Mouse (Mus musculus) MEL (cell line): ENCODE results near the gene Olfr623. TPM values are rescaled to one million over a fixed set of nuclear protein-coding genes. Genes with fewer than 3 reads are reported as not detected.

ENCODE experiments used
- DNase-seq: peaks from one replicate; pipeline ENCODE4 v3.0.0; 2011; ENCODE audit warnings: low read depth, low spot score
- H3K27ac ChIP-seq: 2 replicates; pipeline ENCODE4 v1.5.1; 2012; ENCODE audit warnings: low read depth, mild to moderate bottlenecking, control low read depth, low read length, moderate library complexity; ENCODE audit not compliant: control insufficient read depth
- H3K27me3 ChIP-seq, 2 experiments: fragments of 150-350 bp in 1 of 2; sonication (generic) in 1 of 2; 2 replicates each; pipeline ENCODE4 v1.6.1; 2012; ENCODE audit warnings: low read length in 2 of 2, mild to moderate bottlenecking in 2 of 2, improper control_type of control experiment in 1 of 2, moderate library complexity in 1 of 2; ENCODE audit not compliant: insufficient read depth in 2 of 2, control insufficient read depth in 1 of 2
- H3K36me3 ChIP-seq, 2 experiments: 2 replicates each; pipeline ENCODE4 v1.6.1; 2012 to 2014; ENCODE audit warnings: low read length in 2 of 2, improper control_type of control experiment in 1 of 2, inconsistent platforms in 1 of 2, mild to moderate bottlenecking in 1 of 2; ENCODE audit not compliant: insufficient read depth in 2 of 2, control insufficient read depth in 1 of 2
- H3K4me1 ChIP-seq, 2 experiments: fragments of 150-350 bp in 1 of 2; sonication (generic) in 1 of 2; 2 replicates each; pipeline ENCODE4 v1.6.1; 2012; ENCODE audit warnings: low read length in 2 of 2, improper control_type of control experiment in 1 of 2, mild to moderate bottlenecking in 1 of 2; ENCODE audit not compliant: insufficient read depth in 2 of 2, control insufficient read depth in 1 of 2
- H3K4me3 ChIP-seq, 2 experiments: fragments of 150-350 bp in 1 of 2; sonication (generic) in 1 of 2; 2 replicates each; pipeline ENCODE4 v1.5.1; 2012; ENCODE audit warnings: low read depth in 2 of 2, low read length in 2 of 2, mild to moderate bottlenecking in 2 of 2, moderate library complexity in 2 of 2, control low read depth in 1 of 2, improper control_type of control experiment in 1 of 2; ENCODE audit not compliant: control insufficient read depth in 1 of 2, insufficient read depth in 1 of 2
- H3K79me2 ChIP-seq: 2 replicates; pipeline ENCODE4 v1.6.1; 2012; ENCODE audit warnings: mild to moderate bottlenecking, low read length, moderate library complexity; ENCODE audit not compliant: control insufficient read depth, poor library complexity, insufficient read depth
- H3K9ac ChIP-seq: 2 replicates; pipeline ENCODE4 v1.6.1; 2012; ENCODE audit warnings: low read depth, mild to moderate bottlenecking, control low read depth, low read length, moderate library complexity; ENCODE audit not compliant: control insufficient read depth, poor library complexity, severe bottlenecking
- H3K9me3 ChIP-seq: fragments of 150-350 bp; sonication (generic); replicated peaks from 2 replicates; pipeline ENCODE4 v1.6.1; 2012; ENCODE audit warnings: mild to moderate bottlenecking, low read length, improper control_type of control experiment, moderate library complexity; ENCODE audit not compliant: insufficient read depth
- BHLHE40 ChIP-seq: IDR thresholded peaks from 2 replicates; pipeline ENCODE4 v1.6.1; 2012; ENCODE audit warnings: low read depth, mild to moderate bottlenecking, inconsistent platforms, low read length, improper control_type of control experiment, borderline replicate concordance
- CHD2 ChIP-seq: IDR thresholded peaks from 2 replicates; pipeline ENCODE4 v1.6.1; 2011; ENCODE audit warnings: low read length, improper control_type of control experiment
- ETS1 ChIP-seq: IDR thresholded peaks from 2 replicates; pipeline ENCODE4 v1.6.1; 2012; ENCODE audit warnings: low read depth, mild to moderate bottlenecking, inconsistent platforms, low read length, improper control_type of control experiment, moderate library complexity
- GABPA ChIP-seq: IDR thresholded peaks from 2 replicates; pipeline ENCODE4 v1.6.1; 2012; ENCODE audit warnings: low read depth, mild to moderate bottlenecking, inconsistent platforms, low read length, improper control_type of control experiment, moderate library complexity
- GATA1 ChIP-seq: IDR thresholded peaks from 2 replicates; pipeline ENCODE4 v1.6.1; 2011; ENCODE audit warnings: low read depth, low read length, improper control_type of control experiment
- JUND ChIP-seq: IDR thresholded peaks from 2 replicates; pipeline ENCODE4 v1.6.1; 2011; ENCODE audit warnings: low read depth, mild to moderate bottlenecking, improper control_type of control experiment, low read length
- KAT2A ChIP-seq: conservative IDR thresholded peaks from 2 replicates; pipeline ENCODE4 v1.6.1; 2012; ENCODE audit warnings: low read depth, low read length, improper control_type of control experiment, inconsistent platforms
- MAFK ChIP-seq: IDR thresholded peaks from 2 replicates; pipeline ENCODE4 v1.6.1; 2011; ENCODE audit warnings: low read depth, mild to moderate bottlenecking, low read length, improper control_type of control experiment, borderline replicate concordance
- MXI1 ChIP-seq: IDR thresholded peaks from 2 replicates; pipeline ENCODE4 v1.6.1; 2011; ENCODE audit warnings: mild to moderate bottlenecking, low read depth, low read length, improper control_type of control experiment
- MYC ChIP-seq: IDR thresholded peaks from 2 replicates; pipeline ENCODE4 v1.6.1; 2011; ENCODE audit warnings: low read depth, mild to moderate bottlenecking, low read length, improper control_type of control experiment, moderate library complexity
- NELFE ChIP-seq: IDR thresholded peaks from 2 replicates; pipeline ENCODE4 v1.6.1; 2011; ENCODE audit warnings: low read depth, low read length, improper control_type of control experiment
- NRF1 ChIP-seq: IDR thresholded peaks from 2 replicates; pipeline ENCODE4 v1.6.1; 2014; ENCODE audit warnings: low read depth, mild to moderate bottlenecking, inconsistent platforms, low read length, improper control_type of control experiment, moderate library complexity; ENCODE audit not compliant: poor library complexity, insufficient read depth, severe bottlenecking
- RAD21 ChIP-seq: IDR thresholded peaks from 2 replicates; pipeline ENCODE4 v1.6.1; 2011; ENCODE audit warnings: mild to moderate bottlenecking, low read depth, low read length, improper control_type of control experiment
- RCOR1 ChIP-seq: IDR thresholded peaks from 2 replicates; pipeline ENCODE4 v1.6.1; 2012; ENCODE audit warnings: low read depth, mild to moderate bottlenecking, inconsistent platforms, low read length, improper control_type of control experiment
- SIN3A ChIP-seq: IDR thresholded peaks from 2 replicates; pipeline ENCODE4 v1.6.1; 2012; ENCODE audit warnings: low read length, improper control_type of control experiment, inconsistent platforms
- SMC3 ChIP-seq: IDR thresholded peaks from 2 replicates; pipeline ENCODE4 v1.6.1; 2011; ENCODE audit warnings: low read depth, low read length, improper control_type of control experiment
- TBP ChIP-seq: IDR thresholded peaks from 2 replicates; pipeline ENCODE4 v1.8.0; 2011; ENCODE audit warnings: low read depth, low read length, improper control_type of control experiment
- TCF12 ChIP-seq: IDR thresholded peaks from 2 replicates; pipeline ENCODE4 v1.6.1; 2014; ENCODE audit warnings: low read depth, mild to moderate bottlenecking, inconsistent platforms, low read length, improper control_type of control experiment, moderate library complexity
- USF1 ChIP-seq: IDR thresholded peaks from 2 replicates; pipeline ENCODE4 v1.6.1; 2014; ENCODE audit warnings: low read depth, mild to moderate bottlenecking, inconsistent platforms, low read length, improper control_type of control experiment, moderate library complexity
- ZMIZ1 ChIP-seq: IDR thresholded peaks from 2 replicates; pipeline ENCODE4 v1.6.1; 2012; ENCODE audit warnings: low read depth, mild to moderate bottlenecking, inconsistent platforms, low read length, improper control_type of control experiment, moderate library complexity
- polyA plus RNA-seq, 2 experiments: library from polyadenylated mRNA; stranded (reverse) in 1 of 2; unstranded in 1 of 2; fragments of >175 nt in 1 of 2; fragments of >200 nt in 1 of 2; gene quantifications; 2 replicates each; pipeline versions ENCODE4 v1.2.1 to v1.2.4; 2012; ENCODE audit warnings: low replicate concordance in 2 of 2, low read depth in 1 of 2; ENCODE audit not compliant: insufficient read length in 2 of 2, insufficient read depth in 1 of 2, missing spikeins in 1 of 2
- total RNA-seq: library from RNA; depleted of rRNA; stranded (reverse); fragments of 300-350 nt; gene quantifications from 2 replicates; pipeline ENCODE4 v1.2.3, GENCODE M21; 2012

Olfr623 gene
- total and polyA plus RNA-seq, 3 experiments, result not detected

DNA sequence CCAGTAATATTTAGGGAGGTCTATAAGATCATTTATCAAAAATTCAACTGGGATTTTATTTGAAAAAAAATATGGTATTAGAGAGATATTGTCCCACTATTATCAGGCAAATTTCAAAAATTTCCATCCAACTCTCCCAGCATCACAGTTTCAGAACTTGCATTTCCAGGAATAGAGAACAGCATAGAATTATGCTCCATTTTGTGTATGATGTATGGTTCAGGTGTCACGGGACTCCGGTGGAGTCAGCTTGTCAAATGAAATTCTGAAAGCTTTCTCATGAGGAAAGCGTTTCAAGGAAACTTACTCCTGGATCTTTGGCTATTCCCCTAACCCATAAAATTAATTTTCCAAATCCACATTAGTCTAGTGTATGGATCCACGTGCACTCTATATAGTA is 19.4 kb downstream of the Olfr623 start:
- Histone ChIP-seq H3K79me2 (no peaks in the 10 kb centered on the region), H3K36me3 (no peaks in the 10 kb centered on the region), H3K4me3 (no peak overlapping the region), H3K4me1 (no peaks in the 10 kb centered on the region), H3K27ac (no peak overlapping the region), H3K9me3 (no peaks in the 10 kb centered on the region), H3K27me3 (no peaks in the 10 kb centered on the region), H3K9ac (no peak overlapping the region)
- TF ChIP-seq MXI1 (no peak), GATA1 (no peak), JUND (no peak), SIN3A (no peak), MAFK (no peak), GABPA (no peak)
- DNase-seq, result no peak

DNA sequence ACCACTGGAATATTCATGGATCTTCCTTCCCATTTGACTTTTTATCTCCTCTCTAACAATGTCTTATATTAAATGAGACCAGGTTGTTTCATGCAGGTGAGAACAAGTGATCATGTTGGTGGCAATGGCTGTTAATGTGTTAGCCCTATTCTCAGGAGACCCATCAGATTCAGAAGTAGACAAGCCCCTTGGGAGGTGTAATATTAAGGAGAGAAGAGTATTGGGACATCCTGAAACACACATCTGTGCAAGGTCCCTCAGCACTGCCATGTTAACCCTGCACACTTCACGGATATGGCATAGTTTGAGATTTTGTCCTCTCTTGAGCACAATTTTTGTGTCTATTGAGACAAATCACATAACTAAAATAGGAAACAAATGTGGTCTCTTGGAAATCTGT is 20.9 kb downstream of the Olfr623 start, which contains the start of gene Olfr622:
Gene Olfr622 (minus strand): TSS at position 101 of the 400 bp plus-strand sequence.
- Histone ChIP-seq H3K27ac (no peak within 1 kb of the TSS), H3K4me3 (no peak within 1 kb of the TSS), H3K9me3 (no peaks in the 10 kb centered on the region), H3K4me1 (no peaks in the 10 kb centered on the region), H3K27me3 (no peaks in the 10 kb centered on the region), H3K79me2 (no peaks in the 10 kb centered on the region), H3K36me3 (no peaks in the 10 kb centered on the region), H3K9ac (no peak within 1 kb of the TSS)
- no peak for DNase-seq
- no peak for TF ChIP-seq MAFK
- TF ChIP-seq USF1, result no peak
- no peak for TF ChIP-seq RAD21
- no peak for TF ChIP-seq SMC3
- no peak for TF ChIP-seq TBP
- TF ChIP-seq JUND, result no peak
- TF ChIP-seq MYC, result no peak
- TF ChIP-seq GATA1, result no peak
- TF ChIP-seq NRF1, result no peak
- TF ChIP-seq CHD2, result no peak
- TF ChIP-seq NELFE, result no peak
- TF ChIP-seq RCOR1, result no peak
- no peak for TF ChIP-seq ZMIZ1
- TF ChIP-seq BHLHE40, result no peak
- no peak for TF ChIP-seq ETS1
- no peak for TF ChIP-seq TCF12
- no peak for TF ChIP-seq KAT2A
